Mouse (Mus musculus): Measurements from ENCODE around the gene Odf3. TPM values are rescaled to one million over a fixed set of nuclear protein-coding genes. Genes with fewer than 3 reads are reported as not detected.

Gene Odf3
- polyA plus RNA-seq, 1 experiment, result 0.06 TPM

- no peak for TF ChIP-seq GATA1 (IDR thresholded peaks at IDR 0.05; ENCODE audit: low read length)
Observed at GRCm38 (mm10) chr7:140835758-140836087, 11.9 kb upstream of the Odf3 start.

GRCm38 (mm10) chr7:140836243-140837115 is 11.1 kb upstream of the Odf3 start:
- TF ChIP-seq GATA1 (IDR thresholded peaks at IDR 0.05; ENCODE audit: low read length), result no peak

- TF ChIP-seq GATA1 (IDR thresholded peaks at IDR 0.05; ENCODE audit: low read length), result no peak
Observed at GRCm38 (mm10) chr7:140839556-140839955, 8.0 kb upstream of the Odf3 start.

DNA sequence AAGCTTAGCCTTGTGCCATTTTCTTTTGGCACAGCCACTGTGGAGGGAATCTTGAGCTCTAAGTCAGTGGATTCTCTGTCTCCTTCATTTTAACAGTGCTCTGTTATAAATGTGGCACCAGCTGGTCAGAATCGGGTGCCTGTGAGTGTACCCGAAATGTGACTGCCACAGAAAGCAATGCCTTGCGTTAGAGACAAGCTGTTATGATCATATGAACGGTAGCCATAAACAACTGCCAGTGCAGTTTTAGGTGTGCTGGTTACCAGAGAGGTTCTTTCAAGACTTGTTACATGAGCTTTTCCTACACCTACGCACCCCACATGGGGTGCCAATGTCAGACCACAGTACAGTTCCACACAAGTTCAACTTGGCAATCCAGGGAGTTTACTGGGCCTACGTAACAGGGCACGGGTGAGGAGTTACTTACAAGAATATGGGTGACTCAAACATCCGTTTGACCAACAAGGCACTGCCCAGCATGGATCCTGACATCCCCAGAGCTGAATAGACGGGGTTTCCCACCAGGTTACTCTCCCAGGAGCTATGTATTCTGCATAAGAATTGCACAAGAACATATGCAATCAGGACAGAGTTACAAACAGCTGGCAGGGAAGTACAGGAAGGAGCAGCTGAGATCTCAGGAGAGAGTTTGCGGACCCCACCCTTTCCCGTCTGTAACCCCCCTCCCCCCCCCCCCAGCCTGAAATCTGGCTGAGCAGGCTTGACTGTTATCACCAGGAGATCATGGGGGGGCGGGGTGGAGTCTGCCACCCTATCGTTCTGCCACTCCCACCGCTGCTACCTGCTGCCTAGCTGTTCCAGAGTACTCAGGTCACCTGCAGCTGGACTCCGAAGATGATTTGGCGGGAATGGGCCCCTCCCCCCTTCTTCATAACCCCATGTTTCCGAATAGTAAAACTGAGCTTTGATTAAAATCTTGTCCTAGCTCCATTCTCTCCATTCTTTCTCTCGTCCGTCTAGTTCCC is 6.6 kb upstream of the Odf3 start:
- no peak for TF ChIP-seq GATA1 (IDR thresholded peaks at IDR 0.05; ENCODE audit: low read length)

- TF ChIP-seq GATA1 (IDR thresholded peaks at IDR 0.05; ENCODE audit: low read length), result no peak
Observed at GRCm38 (mm10) chr7:140843806-140844205, 3.8 kb upstream of the Odf3 start.

- TF ChIP-seq GATA1 (IDR thresholded peaks at IDR 0.05; ENCODE audit: low read length), result no peak
Observed at GRCm38 (mm10) chr7:140844905-140845665, 2.5 kb upstream of the Odf3 start, which contains the start of gene Scgb1c1. TSS of gene Scgb1c1 (plus strand) at chr7:140845547.

DNA sequence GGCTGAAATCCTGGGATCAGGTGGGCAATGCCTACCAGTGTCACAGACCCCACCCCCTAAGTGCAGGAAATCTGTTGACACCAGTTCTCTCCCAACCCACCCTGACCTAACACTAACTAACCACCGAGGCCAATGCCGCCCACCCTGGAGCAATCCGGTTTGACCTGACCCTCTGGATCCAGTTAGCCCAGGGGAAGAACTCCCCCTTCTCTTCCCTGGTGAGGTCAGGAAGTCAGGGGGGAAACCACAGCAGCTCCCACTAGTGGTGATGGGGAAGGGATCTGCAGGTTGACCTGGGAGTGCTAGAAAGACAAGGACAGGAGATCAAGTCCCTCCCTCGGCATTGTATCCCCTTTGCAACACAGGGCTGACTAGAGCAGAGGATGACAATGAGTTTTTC is 1.9 kb upstream of the Odf3 start:
- no peak for TF ChIP-seq GATA1 (IDR thresholded peaks at IDR 0.05; ENCODE audit: low read length)

DNA sequence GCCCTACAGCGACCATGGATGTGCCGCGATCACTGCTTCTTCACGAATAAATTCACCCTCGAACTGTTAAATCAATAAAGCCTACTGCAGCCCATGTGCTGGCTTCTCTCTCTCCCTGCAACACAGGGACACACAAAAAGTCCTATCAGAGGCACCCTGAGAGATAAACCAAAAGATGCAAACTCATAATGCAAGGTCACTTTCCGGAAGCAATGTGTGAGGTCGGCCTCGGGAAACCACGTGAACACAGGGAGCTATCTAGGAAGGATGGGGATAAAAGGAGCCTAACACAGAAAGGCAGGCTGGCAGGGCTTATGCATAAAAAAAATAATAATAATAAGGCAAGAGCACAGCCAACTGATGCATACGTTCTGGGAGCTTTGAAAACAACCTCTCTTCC is 929 bp upstream of the Odf3 start:
- peak; percentile 41 for TF ChIP-seq GATA1 (IDR thresholded peaks at IDR 0.05; ENCODE audit: low read length)

GRCm38 (mm10) chr7:140848591-140848990 is 986 bp downstream of the Odf3 start:
- no peak for TF ChIP-seq GATA1 (IDR thresholded peaks at IDR 0.05; ENCODE audit: low read length)

- no peak for TF ChIP-seq GATA1 (IDR thresholded peaks at IDR 0.05; ENCODE audit: low read length)
Observed at GRCm38 (mm10) chr7:140851916-140852315, 4.3 kb downstream of the Odf3 start.

GRCm38 (mm10) chr7:140853386-140853785 is 5.8 kb downstream of the Odf3 start:
- TF ChIP-seq GATA1 (IDR thresholded peaks at IDR 0.05; ENCODE audit: low read length), result no peak

DNA sequence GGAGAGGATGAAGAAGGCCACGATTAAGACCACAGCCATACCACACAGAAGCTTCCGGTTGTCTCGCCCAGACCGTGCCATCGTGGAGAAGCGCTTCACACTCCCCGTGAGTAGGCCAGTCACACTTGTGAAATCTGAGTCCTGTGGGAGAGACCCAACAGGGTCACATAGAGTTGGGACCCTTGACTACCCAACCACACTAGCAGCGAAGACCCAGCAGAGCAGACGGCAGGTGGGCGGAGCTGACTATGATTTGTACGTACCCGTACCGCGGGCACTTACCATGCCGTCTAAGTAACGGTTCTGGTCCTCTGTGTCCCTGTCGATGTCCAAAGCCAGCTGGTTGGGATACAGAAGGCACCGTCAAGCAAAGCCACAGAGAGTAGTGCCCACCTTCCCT is 6.9 kb downstream of the Odf3 start:
- no peak for TF ChIP-seq GATA1 (IDR thresholded peaks at IDR 0.05; ENCODE audit: low read length)

- TF ChIP-seq GATA1 (IDR thresholded peaks at IDR 0.05; ENCODE audit: low read length), result no peak
Observed at GRCm38 (mm10) chr7:140855181-140855580, 7.6 kb downstream of the Odf3 start.

DNA sequence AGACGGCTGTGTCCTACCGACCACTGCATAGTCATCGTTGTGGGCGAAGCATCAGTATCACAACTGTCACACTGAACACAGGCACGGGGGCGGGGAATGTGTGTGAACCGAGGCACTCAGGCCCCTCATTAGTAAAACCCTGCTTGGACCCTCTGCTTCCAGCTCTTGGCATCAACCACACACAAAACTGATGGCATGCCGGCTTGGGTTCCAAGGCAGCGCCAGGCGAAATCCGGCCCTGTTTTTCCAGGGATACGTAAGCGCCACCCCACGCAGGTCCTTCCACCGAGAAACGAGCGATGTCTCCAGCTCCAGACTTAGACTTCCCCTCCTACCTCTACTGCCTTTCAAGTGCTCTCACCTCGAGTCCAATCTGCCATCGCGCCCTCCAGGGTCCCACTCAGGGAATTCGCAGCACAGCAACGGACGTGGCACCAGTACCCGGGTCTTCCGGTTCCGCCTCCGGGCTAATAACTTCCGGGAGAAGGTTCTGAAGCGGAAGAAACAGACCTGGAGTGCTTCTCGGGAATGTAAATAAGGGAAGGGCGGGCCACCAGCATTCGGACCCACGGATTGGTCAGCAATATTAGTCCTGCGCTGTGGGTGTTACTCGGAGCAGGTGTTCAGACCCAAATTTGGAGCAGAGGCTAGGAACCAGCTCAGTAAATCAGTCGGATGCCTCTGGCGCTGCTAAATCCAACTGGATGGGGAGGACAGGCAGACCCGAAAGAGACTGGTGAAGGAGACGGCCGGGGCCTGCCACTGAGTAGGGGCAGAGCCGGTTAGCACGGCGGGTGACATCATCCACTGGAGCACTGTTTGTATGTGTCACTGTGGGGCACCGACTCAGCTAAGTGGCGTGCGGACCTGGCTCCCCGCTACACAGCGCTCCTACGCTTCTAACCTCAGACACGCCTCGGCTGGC is 8.5 kb downstream of the Odf3 start, which contains the start of gene Gm45785:
Gene Gm45785, minus strand, starts transcription at position 472 of the 925 bp plus-strand sequence.
- TF ChIP-seq GATA1 (IDR thresholded peaks at IDR 0.05; ENCODE audit: low read length), result no peak

Data from G1E-ER4 (cell line).